Mouse (Mus musculus): Measurements from ENCODE around the gene Sla2. TPM values are rescaled to one million over a fixed set of nuclear protein-coding genes. Genes with fewer than 3 reads are reported as not detected.
"Not testable (repeated sequence)": the region's sequence is repeated elsewhere in the genome, so short reads cannot be mapped to it uniquely, and the experiment has no call there.

Gene Sla2
- polyA plus RNA-seq, 1 experiment from 2014 or later: 0.11 TPM

- DNase-seq (ENCODE audit: low spot score): no peak
- Histone ChIP-seq H3K4me1 (ENCODE audit: control insufficient read depth, insufficient read depth, low read length) (no peaks in the 10 kb centered on the region), H3K9me3 (replicated peaks; ENCODE audit: control insufficient read depth, low read length) (no peaks in the 10 kb centered on the region), H3K9ac (ENCODE audit: low read length) (no peak overlapping the region), H3K27ac (ENCODE audit: low read depth, low read length) (no peak overlapping the region), H3K27me3 (replicated peaks; ENCODE audit: control insufficient read depth, insufficient read depth, low read length) (no peaks in the 10 kb centered on the region), H3K36me3 (ENCODE audit: control insufficient read depth, insufficient read depth, low read length) (no peaks in the 10 kb centered on the region), H3K4me2 (ENCODE audit: low read length) (no peak overlapping the region), H3K4me3 (ENCODE audit: low read depth, low read length) (no peak overlapping the region)
- WGBS: 74% methylated on average over 9 of the region's 9 CpGs
- no peak for ATAC-seq
These were observed 9.5 kb upstream of the Sla2 start for GRCm38 (mm10) chr2:156896384-156896914.

GRCm38 (mm10) chr2:156894496-156895265 lies 7.7 kb upstream of the Sla2 start:
- ATAC-seq (no peak), DNase-seq (ENCODE audit: low spot score) (no peak)
- H3K36me3 ChIP-seq (ENCODE audit: control insufficient read depth, insufficient read depth, low read length): no peaks in the 10 kb centered on the region
- no peaks in the 10 kb centered on the region for H3K27me3 ChIP-seq (replicated peaks; ENCODE audit: control insufficient read depth, insufficient read depth, low read length)
- H3K9me3 ChIP-seq (replicated peaks; ENCODE audit: control insufficient read depth, low read length): no peaks in the 10 kb centered on the region
- H3K4me1 ChIP-seq (ENCODE audit: control insufficient read depth, insufficient read depth, low read length): no peaks in the 10 kb centered on the region
- no peak overlapping the region for H3K4me2 ChIP-seq (ENCODE audit: low read length)
- WGBS: 89% methylated on average over 15 of the region's 15 CpGs
- no peak overlapping the region for H3K27ac ChIP-seq (ENCODE audit: low read depth, low read length)
- no peak overlapping the region for H3K4me3 ChIP-seq (ENCODE audit: low read depth, low read length)
- no peak overlapping the region for H3K9ac ChIP-seq (ENCODE audit: low read length)

GRCm38 (mm10) chr2:156892821-156893220 lies 5.8 kb upstream of the Sla2 start:
- no peaks in the 10 kb centered on the region for H3K36me3 ChIP-seq (ENCODE audit: control insufficient read depth, insufficient read depth, low read length)
- ATAC-seq: no peak

GRCm38 (mm10) chr2:156892240-156892639 lies 5.2 kb upstream of the Sla2 start:
- Histone ChIP-seq H3K9ac (ENCODE audit: low read length) (no peak overlapping the region), H3K27ac (ENCODE audit: low read depth, low read length) (no peak overlapping the region), H3K27me3 (replicated peaks; ENCODE audit: control insufficient read depth, insufficient read depth, low read length) (no peaks in the 10 kb centered on the region), H3K4me2 (ENCODE audit: low read length) (no peak overlapping the region), H3K36me3 (ENCODE audit: control insufficient read depth, insufficient read depth, low read length) (no peaks in the 10 kb centered on the region), H3K4me3 (ENCODE audit: low read depth, low read length) (no peak overlapping the region), H3K9me3 (replicated peaks; ENCODE audit: control insufficient read depth, low read length) (no peaks in the 10 kb centered on the region), H3K4me1 (ENCODE audit: control insufficient read depth, insufficient read depth, low read length) (no peaks in the 10 kb centered on the region)
- DNase-seq (ENCODE audit: low spot score) (peak; percentile 71), ATAC-seq (0 out of 2 replicates have a peak, but pooled peaks have one; percentile 50)
- 33% methylated on average over 3 of the region's 3 CpGs for WGBS

More at GRCm38 (mm10) chr2:156892821-156893220, 5.8 kb upstream of the Sla2 start:
- Histone ChIP-seq H3K27ac (ENCODE audit: low read depth, low read length) (no peak overlapping the region), H3K9me3 (replicated peaks; ENCODE audit: control insufficient read depth, low read length) (no peaks in the 10 kb centered on the region), H3K4me3 (ENCODE audit: low read depth, low read length) (no peak overlapping the region), H3K27me3 (replicated peaks; ENCODE audit: control insufficient read depth, insufficient read depth, low read length) (no peaks in the 10 kb centered on the region), H3K4me1 (ENCODE audit: control insufficient read depth, insufficient read depth, low read length) (no peaks in the 10 kb centered on the region), H3K9ac (ENCODE audit: low read length) (no peak overlapping the region), H3K4me2 (ENCODE audit: low read length) (no peak overlapping the region)
- WGBS: 74% methylated on average over 6 of the region's 6 CpGs
- DNase-seq (ENCODE audit: low spot score): no peak

- 72% methylated on average over 3 of the region's 3 CpGs for WGBS
- Histone ChIP-seq H3K4me3 (ENCODE audit: low read depth, low read length) (no peak overlapping the region), H3K36me3 (ENCODE audit: control insufficient read depth, insufficient read depth, low read length) (no peaks in the 10 kb centered on the region), H3K4me2 (ENCODE audit: low read length) (no peak overlapping the region), H3K9ac (ENCODE audit: low read length) (no peak overlapping the region), H3K27me3 (replicated peaks; ENCODE audit: control insufficient read depth, insufficient read depth, low read length) (no peaks in the 10 kb centered on the region), H3K27ac (ENCODE audit: low read depth, low read length) (no peak overlapping the region), H3K9me3 (replicated peaks; ENCODE audit: control insufficient read depth, low read length) (no peaks in the 10 kb centered on the region), H3K4me1 (ENCODE audit: control insufficient read depth, insufficient read depth, low read length) (no peaks in the 10 kb centered on the region)
- no peak for ATAC-seq
- no peak for DNase-seq (ENCODE audit: low spot score)
These were observed 1.5 kb upstream of the Sla2 start for GRCm38 (mm10) chr2:156888490-156888889.

- no peak overlapping the region for H3K27ac ChIP-seq (ENCODE audit: low read depth, low read length)
- H3K36me3 ChIP-seq (ENCODE audit: control insufficient read depth, insufficient read depth, low read length): no peaks in the 10 kb centered on the region
- no peaks in the 10 kb centered on the region for H3K9me3 ChIP-seq (replicated peaks; ENCODE audit: control insufficient read depth, low read length)
- H3K27me3 ChIP-seq (replicated peaks; ENCODE audit: control insufficient read depth, insufficient read depth, low read length): no peaks in the 10 kb centered on the region
- no peaks in the 10 kb centered on the region for H3K4me1 ChIP-seq (ENCODE audit: control insufficient read depth, insufficient read depth, low read length)
- WGBS: 86% methylated on average over 10 of the region's 10 CpGs
- no peak overlapping the region for H3K9ac ChIP-seq (ENCODE audit: low read length)
- no peak for ATAC-seq
- no peak overlapping the region for H3K4me2 ChIP-seq (ENCODE audit: low read length)
- no peak overlapping the region for H3K4me3 ChIP-seq (ENCODE audit: low read depth, low read length)
- DNase-seq (ENCODE audit: low spot score): no peak
These were observed 834 bp downstream of the Sla2 start for GRCm38 (mm10) chr2:156886084-156886631.

- not testable (repeated sequence) for H3K27me3 ChIP-seq (replicated peaks; ENCODE audit: control insufficient read depth, insufficient read depth, low read length); H3K4me3 ChIP-seq (ENCODE audit: low read depth, low read length); H3K4me2 ChIP-seq (ENCODE audit: low read length); H3K9me3 ChIP-seq (replicated peaks; ENCODE audit: control insufficient read depth, low read length); H3K9ac ChIP-seq (ENCODE audit: low read length); H3K27ac ChIP-seq (ENCODE audit: low read depth, low read length); H3K4me1 ChIP-seq (ENCODE audit: control insufficient read depth, insufficient read depth, low read length); H3K36me3 ChIP-seq (ENCODE audit: control insufficient read depth, insufficient read depth, low read length); ATAC-seq; DNase-seq (ENCODE audit: low spot score)
- 89% methylated on average over 2 of the region's 2 CpGs for WGBS
These were observed 1.3 kb downstream of the Sla2 start for GRCm38 (mm10) chr2:156885666-156886065.

- Histone ChIP-seq H3K4me2 (ENCODE audit: low read length) (no peak overlapping the region), H3K27ac (ENCODE audit: low read depth, low read length) (no peak overlapping the region), H3K27me3 (replicated peaks; ENCODE audit: control insufficient read depth, insufficient read depth, low read length) (no peaks in the 10 kb centered on the region), H3K4me3 (ENCODE audit: low read depth, low read length) (no peak overlapping the region), H3K36me3 (ENCODE audit: control insufficient read depth, insufficient read depth, low read length) (no peaks in the 10 kb centered on the region), H3K9ac (ENCODE audit: low read length) (no peak overlapping the region), H3K4me1 (ENCODE audit: control insufficient read depth, insufficient read depth, low read length) (no peaks in the 10 kb centered on the region), H3K9me3 (replicated peaks; ENCODE audit: control insufficient read depth, low read length) (no peaks in the 10 kb centered on the region)
- DNase-seq (ENCODE audit: low spot score): no peak
- 92% methylated on average over 10 of the region's 10 CpGs for WGBS
- no peak for ATAC-seq
These were observed 2.4 kb downstream of the Sla2 start for GRCm38 (mm10) chr2:156884396-156885211.

Measured in forebrain, embryonic 14.5 days (tissue).